Mouse (Mus musculus) kidney, embryonic 16.5 days (tissue): ENCODE measurements around the gene Galnt3. TPM values are rescaled to one million over a fixed set of nuclear protein-coding genes. Genes with fewer than 3 reads are reported as not detected.

Source experiments
- ATAC-seq: fragments of 200-750 bp; cut with Nextera tagmentation; 2 replicates; pipeline ENCODE4 v1.8.0; 2017; ENCODE audit warnings: moderate TSS enrichment; ENCODE audit not compliant: low FRiP score, low TSS enrichment
- H3K27ac ChIP-seq: fragments of 300-500 bp; sonication (generic); 2 replicates; pipeline ENCODE4 v1.5.1; 2014; ENCODE audit warnings: low read length
- H3K27me3 ChIP-seq: fragments of 300-500 bp; sonication (generic); 2 replicates; pipeline ENCODE4 v1.6.1; 2014; ENCODE audit warnings: low read length, control low read depth, mixed read lengths; ENCODE audit not compliant: insufficient read depth
- H3K36me3 ChIP-seq: fragments of 300-500 bp; sonication (generic); 2 replicates; pipeline ENCODE4 v1.6.1; 2014; ENCODE audit warnings: low read length, control low read depth, mixed read lengths; ENCODE audit not compliant: insufficient read depth
- H3K4me1 ChIP-seq: fragments of 300-500 bp; sonication (generic); 2 replicates; pipeline ENCODE4 v1.6.1; 2014; ENCODE audit warnings: low read length, control low read depth, mixed read lengths; ENCODE audit not compliant: insufficient read depth
- H3K4me2 ChIP-seq: fragments of 300-500 bp; sonication (generic); replicated peaks from 2 replicates; pipeline ENCODE4 v1.6.1; 2014; ENCODE audit warnings: low read depth, low read length
- H3K4me3 ChIP-seq: fragments of 300-500 bp; sonication (generic); 2 replicates; pipeline ENCODE4 v1.5.1; 2014; ENCODE audit warnings: mild to moderate bottlenecking, low read length
- H3K9ac ChIP-seq: fragments of 300-500 bp; sonication (generic); replicated peaks from 2 replicates; pipeline ENCODE4 v1.6.1; 2014; ENCODE audit warnings: low read length
- H3K9me3 ChIP-seq: fragments of 300-500 bp; sonication (generic); 2 replicates; pipeline ENCODE4 v1.6.1; 2016; ENCODE audit warnings: low read length, control low read depth
- WGBS: fragments of 180-500 bp; shearing (Covaris S2); extraction: QIAGEN DNeasy Blood & Tissue Kit; methylation state at CpG from one replicate; pipeline ENCODE4 v1.1.7; 2014; 5-methylcytosine and 5-hydroxymethylcytosine counted together
- polyA plus RNA-seq: library from polyadenylated mRNA; unstranded; fragments of >200 nt; fragmentation: Nextera tagmentation; extraction: Ambion mirVana; gene quantifications from 2 replicates; pipeline ENCODE4 v1.2.1, GENCODE M21; 2015

Galnt3 gene
- polyA plus RNA-seq, 1 experiment from 2014 or later: 13.6 TPM

DNA sequence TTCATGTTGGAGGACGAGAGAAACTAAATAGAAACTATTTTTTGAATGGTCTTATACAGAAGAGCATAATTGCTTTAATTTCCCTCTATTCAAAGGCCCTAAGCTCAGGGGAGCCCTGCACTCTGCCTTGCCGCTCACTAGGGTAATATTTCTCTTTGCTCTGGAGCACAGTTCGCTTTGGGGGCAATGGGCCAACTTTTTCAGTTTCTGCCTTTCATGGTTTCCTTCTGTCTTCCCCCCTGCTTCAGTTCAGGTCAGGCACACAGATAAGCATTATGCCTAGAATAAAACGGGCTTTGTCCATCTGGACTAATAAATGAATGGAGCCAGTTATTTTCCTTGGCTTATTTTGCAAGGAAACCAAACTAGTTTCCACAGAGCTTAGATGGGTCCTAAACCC is 21.7 kb upstream of the Galnt3 start:
- WGBS: 45% methylated on average over 4 of the region's 4 CpGs
- peak overlapping the region; percentile 82 for H3K27ac ChIP-seq

DNA sequence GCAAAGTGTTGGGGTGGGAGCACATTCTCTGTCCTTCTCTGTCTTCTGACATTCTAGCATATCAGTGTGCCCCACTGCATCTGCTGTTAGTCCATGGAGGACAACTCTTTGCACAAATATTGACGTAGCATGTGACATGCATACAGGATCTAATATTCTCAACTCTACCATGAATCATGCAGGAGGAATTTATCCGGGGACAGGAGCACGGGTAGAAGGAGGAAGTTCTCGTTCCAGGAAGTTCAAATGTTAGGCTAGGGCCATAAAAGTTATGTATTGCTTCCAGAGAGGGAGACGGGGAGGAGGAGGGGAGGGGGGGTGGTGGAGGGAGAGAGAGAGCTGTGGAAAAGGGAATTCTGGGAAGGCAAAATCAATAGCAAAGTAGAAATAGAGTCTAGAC is 20.0 kb upstream of the Galnt3 start:
- Histone ChIP-seq H3K9me3 (no peaks in the 10 kb centered on the region), H3K4me3 (no peak overlapping the region), H3K36me3 (no peaks in the 10 kb centered on the region), H3K9ac (no peak overlapping the region), H3K4me1 (peaks cover 11% of the 10 kb centered on the region; the same call in 1 of the 2 replicates), H3K4me2 (peak overlapping the region; percentile 23; the same call in 1 of the 2 replicates), H3K27me3 (no peaks in the 10 kb centered on the region), H3K27ac (peak overlapping the region; percentile 80)
- WGBS: 4% methylated on average over 5 of the region's 5 CpGs
- peak; percentile 83 for ATAC-seq

More for the DNA sequence above, 21.7 kb upstream of the Galnt3 start:
- Histone ChIP-seq H3K27me3 (no peaks in the 10 kb centered on the region), H3K4me1 (peaks cover 11% of the 10 kb centered on the region; the same call in 1 of the 2 replicates), H3K9ac (no peak overlapping the region), H3K4me3 (no peak overlapping the region), H3K36me3 (no peaks in the 10 kb centered on the region), H3K4me2 (no peak overlapping the region), H3K9me3 (no peaks in the 10 kb centered on the region)
- ATAC-seq: peak; percentile 47

DNA sequence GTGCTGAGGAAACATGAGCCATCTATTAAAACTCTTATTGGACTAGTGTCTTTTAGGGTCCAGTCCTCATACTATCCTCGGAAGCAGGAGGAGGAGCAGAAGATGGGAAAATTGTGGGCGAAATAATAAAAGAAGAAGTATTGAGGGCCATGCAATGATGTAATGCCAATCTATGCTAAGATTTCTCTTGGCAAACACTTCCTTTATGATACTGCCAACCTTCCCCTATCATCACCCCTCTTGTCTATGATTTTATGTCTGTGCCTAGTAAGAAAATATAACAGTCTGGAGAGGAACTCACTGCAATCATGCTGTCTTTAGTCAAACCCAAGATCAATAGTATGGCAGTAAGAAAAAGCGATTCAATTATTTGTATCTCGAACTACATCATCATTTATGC is 18.5 kb upstream of the Galnt3 start:
- Histone ChIP-seq H3K4me1 (peaks cover 4% of the 10 kb centered on the region; the same call in 1 of the 2 replicates), H3K4me2 (no peak overlapping the region), H3K27me3 (no peaks in the 10 kb centered on the region), H3K9me3 (no peaks in the 10 kb centered on the region), H3K36me3 (no peaks in the 10 kb centered on the region), H3K9ac (no peak overlapping the region), H3K27ac (no peak overlapping the region), H3K4me3 (no peak overlapping the region)
- no peak for ATAC-seq
- WGBS: 94% methylated on average over 4 of the region's 4 CpGs

DNA sequence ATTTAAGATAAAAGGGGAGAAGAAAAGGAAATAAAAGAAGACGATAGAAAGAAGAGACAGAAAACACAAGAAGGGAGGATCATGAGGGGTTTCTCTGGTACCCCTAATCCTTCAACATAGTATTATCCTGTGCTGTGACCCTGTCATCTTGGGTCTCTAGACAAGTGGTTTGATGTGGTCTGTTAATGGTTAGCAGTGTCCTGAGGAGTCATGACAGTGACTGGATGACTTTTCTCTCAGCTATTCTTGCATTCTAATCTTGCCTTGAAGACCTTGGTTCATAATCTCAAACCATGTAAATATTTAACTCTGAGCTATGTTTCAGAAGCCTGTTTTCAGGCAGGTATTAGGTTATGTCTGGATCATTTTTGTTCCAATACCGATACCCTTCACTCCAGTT is 17.9 kb upstream of the Galnt3 start:
- Histone ChIP-seq H3K9me3 (no peaks in the 10 kb centered on the region), H3K9ac (no peak overlapping the region), H3K4me3 (no peak overlapping the region), H3K4me1 (peaks cover 4% of the 10 kb centered on the region; the same call in 1 of the 2 replicates), H3K27me3 (no peaks in the 10 kb centered on the region), H3K36me3 (no peaks in the 10 kb centered on the region), H3K27ac (no peak overlapping the region), H3K4me2 (no peak overlapping the region)
- WGBS: 91% methylated on average over 2 of the region's 2 CpGs
- no peak for ATAC-seq

DNA sequence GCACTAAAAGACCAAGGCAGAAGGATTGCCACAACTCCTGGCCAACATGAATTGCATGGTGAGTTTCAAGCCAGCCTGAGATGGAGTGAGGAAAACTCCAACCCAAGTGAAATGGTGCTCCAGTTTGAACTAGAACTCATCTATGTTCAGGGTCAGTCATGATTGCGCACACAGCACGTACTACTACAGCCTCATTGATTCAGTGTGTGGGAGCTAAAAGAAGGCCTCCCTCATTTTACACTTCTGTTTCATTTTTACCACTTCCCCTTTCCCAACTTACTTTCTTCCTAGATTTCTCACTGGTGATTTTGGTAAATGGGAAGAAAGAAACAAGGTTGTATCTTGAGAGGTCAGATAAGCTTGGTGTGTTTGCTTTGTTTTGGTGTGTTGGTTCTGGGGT is 17.5 kb upstream of the Galnt3 start:
- no peak overlapping the region for H3K4me3 ChIP-seq
- no peak overlapping the region for H3K27ac ChIP-seq
- ATAC-seq: no peak
- WGBS: 98% methylated on average over 2 of the region's 2 CpGs
- H3K4me2 ChIP-seq: no peak overlapping the region
- peaks cover 4% of the 10 kb centered on the region; the same call in 1 of the 2 replicates for H3K4me1 ChIP-seq
- H3K36me3 ChIP-seq: no peaks in the 10 kb centered on the region
- H3K27me3 ChIP-seq: no peaks in the 10 kb centered on the region
- H3K9ac ChIP-seq: no peak overlapping the region
- H3K9me3 ChIP-seq: no peaks in the 10 kb centered on the region

DNA sequence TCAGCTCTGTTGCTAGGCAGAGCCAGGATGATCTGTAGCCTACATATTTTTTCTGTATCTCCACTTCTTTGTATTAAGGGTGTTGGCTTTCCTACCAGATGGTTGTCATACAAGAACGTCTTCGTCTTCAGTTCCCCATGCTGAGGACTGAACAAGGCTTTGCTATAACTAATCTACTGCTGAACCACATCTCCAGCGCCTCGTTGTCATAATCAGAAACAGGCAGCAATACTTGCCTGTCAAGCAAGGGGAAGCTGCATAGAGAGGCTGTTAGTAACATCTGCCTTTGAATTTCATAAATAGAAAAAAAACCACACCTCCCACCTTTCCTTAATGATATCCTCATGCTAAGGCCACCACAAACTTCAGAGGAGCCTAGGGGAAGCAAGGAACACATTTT is 15.5 kb upstream of the Galnt3 start:
- 77% methylated on average over 4 of the region's 4 CpGs for WGBS
- no peak for ATAC-seq
- Histone ChIP-seq H3K9ac (no peak overlapping the region), H3K4me1 (peaks cover 4% of the 10 kb centered on the region; the same call in 1 of the 2 replicates), H3K4me2 (no peak overlapping the region), H3K36me3 (no peaks in the 10 kb centered on the region), H3K4me3 (no peak overlapping the region), H3K9me3 (no peaks in the 10 kb centered on the region), H3K27me3 (no peaks in the 10 kb centered on the region), H3K27ac (no peak overlapping the region)

DNA sequence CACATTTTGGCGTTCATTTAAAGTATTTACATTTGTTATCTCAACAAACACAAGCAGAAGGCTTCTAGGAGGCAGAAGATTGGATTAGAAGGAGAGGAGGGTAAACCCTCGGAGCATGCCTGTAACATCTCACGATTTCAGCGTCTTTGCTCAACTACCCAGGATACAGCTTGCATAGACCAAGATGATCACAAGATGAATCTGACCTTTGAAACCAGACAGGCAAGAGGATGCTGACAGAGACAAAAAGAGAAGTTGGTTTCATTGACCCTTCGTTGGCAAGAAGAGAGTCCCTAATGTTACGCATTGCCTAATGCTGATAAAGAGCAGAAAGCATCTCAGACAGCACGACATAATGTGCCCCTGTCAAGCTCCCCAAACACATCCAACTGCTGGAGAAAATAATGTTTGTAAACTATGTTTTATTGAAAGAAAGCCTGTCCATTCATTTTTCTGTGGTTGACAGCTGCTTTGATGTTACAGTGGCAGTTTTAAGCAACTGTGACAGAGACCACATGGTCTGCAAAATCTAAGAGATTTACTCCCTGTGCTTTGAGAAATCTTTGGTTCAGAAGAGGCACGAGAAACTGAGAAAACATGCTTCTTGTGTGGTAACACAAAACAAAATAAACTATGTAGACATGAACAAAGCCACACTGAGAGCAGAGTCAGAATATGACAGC is 7.2 kb upstream of the Galnt3 start:
- Histone ChIP-seq H3K9ac (no peak overlapping the region), H3K27me3 (no peaks in the 10 kb centered on the region), H3K9me3 (peaks cover 4% of the 10 kb centered on the region; the same call in 1 of the 2 replicates), H3K27ac (peak overlapping the region; percentile 31), H3K36me3 (no peaks in the 10 kb centered on the region), H3K4me2 (no peak overlapping the region), H3K4me3 (no peak overlapping the region), H3K4me1 (0 out of 2 replicates have a peak, but pooled peaks cover 2% of the 10 kb centered on the region)
- ATAC-seq: peak; percentile 54; the same call in 1 of the 2 replicates
- WGBS: 53% methylated on average over 8 of the region's 8 CpGs

DNA sequence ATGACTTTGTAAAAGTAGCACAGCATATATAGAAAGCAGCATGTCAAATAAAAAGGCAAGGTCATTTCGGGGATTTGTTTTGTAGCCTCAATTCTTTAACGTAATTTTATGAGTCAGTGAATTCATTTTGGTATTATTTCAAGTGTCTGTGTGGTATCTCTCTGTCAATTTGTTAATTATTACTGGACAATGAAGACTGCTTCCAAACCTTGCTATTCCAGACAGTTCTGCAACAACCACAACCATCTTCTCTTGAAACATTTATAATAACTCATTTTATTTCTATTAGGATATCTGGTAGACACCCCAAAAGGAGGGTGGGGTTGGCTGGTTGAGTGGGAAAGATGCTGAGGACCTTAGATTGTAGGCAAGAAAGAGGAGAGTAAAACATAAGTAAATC is 4.1 kb upstream of the Galnt3 start:
- Histone ChIP-seq H3K4me2 (no peak overlapping the region), H3K36me3 (no peaks in the 10 kb centered on the region), H3K9ac (no peak overlapping the region), H3K4me3 (no peak overlapping the region), H3K4me1 (peaks cover 7% of the 10 kb centered on the region; the same call in 1 of the 2 replicates), H3K27ac (no peak overlapping the region), H3K9me3 (peaks cover 4% of the 10 kb centered on the region; the same call in 1 of the 2 replicates), H3K27me3 (peaks cover 13% of the 10 kb centered on the region)
- ATAC-seq: no peak
- 86% methylated on average over 2 of the region's 2 CpGs for WGBS

DNA sequence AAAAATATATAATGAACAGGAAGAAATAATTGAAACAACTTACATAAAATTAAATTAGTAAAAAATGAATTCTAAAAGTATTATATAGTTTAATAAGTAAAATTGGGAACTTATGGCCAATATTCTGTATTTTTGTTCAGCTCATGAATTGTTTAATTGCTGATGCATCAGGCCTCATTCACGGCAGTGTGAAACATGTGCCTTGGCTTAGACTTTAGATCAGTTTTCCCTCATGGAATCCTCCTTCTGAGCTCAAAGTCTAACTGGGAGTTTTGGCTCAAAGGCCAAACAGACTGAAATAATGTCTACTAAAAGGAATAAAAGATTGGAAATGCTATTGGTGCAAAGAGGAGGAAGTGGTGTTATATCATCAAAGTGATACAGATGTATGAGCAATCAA is 2.7 kb upstream of the Galnt3 start:
- Histone ChIP-seq H3K36me3 (no peaks in the 10 kb centered on the region), H3K9me3 (no peaks in the 10 kb centered on the region), H3K4me2 (no peak overlapping the region), H3K27ac (no peak overlapping the region), H3K4me3 (no peak overlapping the region), H3K4me1 (peaks cover 10% of the 10 kb centered on the region; the same call in 1 of the 2 replicates), H3K9ac (no peak overlapping the region), H3K27me3 (peaks cover 16% of the 10 kb centered on the region)
- no peak for ATAC-seq
- WGBS: 79% methylated on average over 1 of the region's 1 CpGs

DNA sequence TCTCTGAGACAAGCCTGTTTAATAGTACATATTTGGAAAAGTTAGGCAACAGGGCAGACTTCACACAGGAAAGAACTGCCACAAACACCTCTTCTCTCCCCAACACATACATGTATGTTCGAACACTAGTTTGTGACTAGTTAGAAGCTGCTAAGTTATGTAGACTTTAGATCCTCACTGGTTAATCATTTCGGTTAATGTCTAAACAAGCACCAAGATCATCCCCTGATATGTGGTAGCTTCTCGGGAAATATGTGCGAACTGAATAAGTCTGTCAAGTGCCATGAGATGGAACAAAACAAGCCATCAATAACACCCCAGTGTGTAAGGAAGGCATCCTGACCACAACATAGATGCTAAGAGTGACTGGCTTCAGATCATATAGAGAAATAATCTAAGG is 2.1 kb upstream of the Galnt3 start:
- H3K27me3 ChIP-seq: peaks cover 16% of the 10 kb centered on the region
- H3K4me1 ChIP-seq: peaks cover 10% of the 10 kb centered on the region; the same call in 1 of the 2 replicates
- no peak overlapping the region for H3K4me2 ChIP-seq
- WGBS: 79% methylated on average over 4 of the region's 4 CpGs
- H3K27ac ChIP-seq: no peak overlapping the region
- no peaks in the 10 kb centered on the region for H3K36me3 ChIP-seq
- no peaks in the 10 kb centered on the region for H3K9me3 ChIP-seq
- ATAC-seq: no peak; the same call in 1 of the 2 replicates
- H3K4me3 ChIP-seq: no peak overlapping the region
- no peak overlapping the region for H3K9ac ChIP-seq
